In the genomic region with DNA sequence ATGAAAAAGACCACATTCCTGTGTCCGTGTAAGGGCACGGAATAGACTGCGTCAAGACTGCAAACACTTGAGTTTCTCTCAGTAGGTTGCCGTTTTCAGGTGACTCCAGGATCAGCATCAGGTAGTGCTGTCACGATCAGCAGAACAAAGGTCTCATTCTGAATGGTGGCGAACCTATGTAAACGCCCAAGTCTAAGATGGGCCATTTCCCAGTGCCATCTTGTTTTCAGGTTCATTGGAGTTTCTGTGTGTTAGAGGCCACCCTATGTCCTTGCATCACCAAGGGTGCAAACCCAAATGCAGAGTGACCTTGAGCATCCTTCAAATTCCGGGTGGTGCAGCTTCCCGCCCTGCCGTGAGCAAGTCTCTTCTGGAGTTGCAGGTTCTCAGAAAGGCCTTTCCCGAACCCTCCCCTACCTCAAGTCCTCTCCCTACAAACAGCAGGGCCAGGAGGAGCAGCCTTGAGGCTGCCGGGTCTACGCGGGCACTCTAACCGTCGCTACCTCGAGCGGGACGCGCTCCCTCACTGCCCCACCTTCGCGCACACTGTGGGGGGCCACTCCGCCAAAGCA, we compare ENCODE assay signal across 8 mouse cellular contexts. TPM values are rescaled to one million over a fixed set of nuclear protein-coding genes. Genes with fewer than 3 reads are reported as not detected.
A peak's percentile ranks its signal among the peaks of the same experiment; 100 is the strongest.
DNase-seq lines count a peak whose midpoint lies in the region; ATAC-seq and TF ChIP-seq lines count a peak whose summit lies in the region.

Gene Myo5a, plus strand, starts transcription at position 559 of the 572 bp plus-strand sequence.

- 21% methylated on average over 23 of the region's 23 CpGs for WGBS in kidney, postnatal 0 days
- WGBS in forebrain, embryonic 13.5 days, result 21% methylated on average over 23 of the region's 23 CpGs
- WGBS in intestine, embryonic 15.5 days, result 21% methylated on average over 23 of the region's 23 CpGs
- WGBS in midbrain, embryonic 10.5 days, result 22% methylated on average over 23 of the region's 23 CpGs

- POLR2A ChIA-PET in Patski (lab: Charles Lee), result no interaction called here

- peak within 1 kb of the TSS; percentile 92 for H3K4me2 ChIP-seq in kidney, postnatal 0 days (ENCODE audit: low read length)
- H3K4me2 ChIP-seq in forebrain, embryonic 13.5 days, result peak within 1 kb of the TSS; percentile 65
- H3K4me2 ChIP-seq in intestine, embryonic 15.5 days (replicated peaks), result peak within 1 kb of the TSS; percentile 98

- in situ Hi-C loops in Patski (cut with MboI; ENCODE audit: low pct_unique_long_range_greater_than_20kb), result loop anchor here (25.0 kb wide), 1 partner anchor 367 kb away; the partner anchor contains the start of gene Leo1

- H3K27me3 ChIP-seq in kidney, postnatal 0 days (ENCODE audit: insufficient read depth, low read length), result no peaks in the 10 kb centered on the region
- no peaks in the 10 kb centered on the region for H3K27me3 ChIP-seq in Patski
- H3K27me3 ChIP-seq in forebrain, embryonic 13.5 days, result no peaks in the 10 kb centered on the region
- H3K27me3 ChIP-seq in intestine, embryonic 15.5 days (replicated peaks), result 0 out of 2 replicates have a peak, but pooled peaks cover 4% of the 10 kb centered on the region
- peaks cover 7% of the 10 kb centered on the region for H3K27me3 ChIP-seq in midbrain, embryonic 10.5 days (ENCODE audit: low read depth, poor library complexity, severe bottlenecking)

- H3K27ac ChIP-seq in kidney, postnatal 0 days, result peak within 1 kb of the TSS; percentile 63
- H3K27ac ChIP-seq in forebrain, embryonic 13.5 days, result peak within 1 kb of the TSS; percentile 96
- peak within 1 kb of the TSS; percentile 81 for H3K27ac ChIP-seq in intestine, embryonic 15.5 days
- peak within 1 kb of the TSS; percentile 99 for H3K27ac ChIP-seq in midbrain, embryonic 10.5 days (replicated peaks)

- H3K9me3 ChIP-seq in kidney, postnatal 0 days (replicated peaks; ENCODE audit: low read length), result no peaks in the 10 kb centered on the region
- H3K9me3 ChIP-seq in forebrain, embryonic 13.5 days (replicated peaks), result no peaks in the 10 kb centered on the region
- H3K9me3 ChIP-seq in intestine, embryonic 15.5 days, result no peaks in the 10 kb centered on the region
- H3K9me3 ChIP-seq in midbrain, embryonic 10.5 days (replicated peaks), result no peaks in the 10 kb centered on the region

- ATAC-seq in kidney, postnatal 0 days (replicated peaks; ENCODE audit: low FRiP score, low read depth), result no peak
- no peak for ATAC-seq in Patski
- no peak for ATAC-seq in forebrain, embryonic 13.5 days
- peak; percentile 60; the same call in 1 of the 2 replicates for ATAC-seq in intestine, embryonic 15.5 days

- CTCF ChIA-PET in Patski (lab: Charles Lee), result no interaction called here

- no peaks in the 10 kb centered on the region for H3K36me3 ChIP-seq in kidney, postnatal 0 days (ENCODE audit: insufficient read depth, low read length)
- no peaks in the 10 kb centered on the region for H3K36me3 ChIP-seq in forebrain, embryonic 13.5 days (ENCODE audit: poor library complexity, severe bottlenecking)
- no peaks in the 10 kb centered on the region for H3K36me3 ChIP-seq in intestine, embryonic 15.5 days
- no peaks in the 10 kb centered on the region for H3K36me3 ChIP-seq in midbrain, embryonic 10.5 days

- 0 out of 2 replicates have a peak, but pooled peaks cover 4% of the 10 kb centered on the region for H3K4me1 ChIP-seq in kidney, postnatal 0 days (replicated peaks; ENCODE audit: insufficient read depth, low read length)
- peaks cover 27% of the 10 kb centered on the region for H3K4me1 ChIP-seq in forebrain, embryonic 13.5 days
- peaks cover 7% of the 10 kb centered on the region; the same call in 1 of the 2 replicates for H3K4me1 ChIP-seq in intestine, embryonic 15.5 days (replicated peaks)
- H3K4me1 ChIP-seq in midbrain, embryonic 10.5 days, result peaks cover 26% of the 10 kb centered on the region

- DNase-seq in kidney, postnatal 0 days (ENCODE audit: low spot score), result no peak
- no peak for DNase-seq in kidney, postnatal 10 days
- no peak for DNase-seq in Patski (ENCODE audit: low read depth, low spot score)
- no peak for DNase-seq in midbrain, embryonic 10.5 days (ENCODE audit: low spot score)
- no peak for DNase-seq in c-Kit-positive CD71-positive TER-119-positive erythroid progenitor cells, embryonic 14.5 days (ENCODE audit: low spot score)
- no peak for DNase-seq in embryo, embryonic 9.5 days (ENCODE audit: extremely low spot score)

- peak within 1 kb of the TSS; percentile 74 for H3K4me3 ChIP-seq in kidney, postnatal 0 days (replicated peaks; ENCODE audit: low read depth, low read length)
- H3K4me3 ChIP-seq in forebrain, embryonic 13.5 days, result peak within 1 kb of the TSS; percentile 93
- H3K4me3 ChIP-seq in intestine, embryonic 15.5 days (replicated peaks), result peak within 1 kb of the TSS; percentile 79
- H3K4me3 ChIP-seq in midbrain, embryonic 10.5 days, result peak within 1 kb of the TSS; percentile 89

- TF ChIP-seq CTCF in kidney, postnatal 0 days (IDR thresholded peaks at IDR 0.05; ENCODE audit: low read depth), result no peak
- no peak for TF ChIP-seq CTCF in Patski (IDR thresholded peaks at IDR 0.05)

- peak within 1 kb of the TSS; percentile 75 for H3K9ac ChIP-seq in kidney, postnatal 0 days (ENCODE audit: low read depth, low read length)
- peak within 1 kb of the TSS; percentile 97 for H3K9ac ChIP-seq in forebrain, embryonic 13.5 days
- H3K9ac ChIP-seq in intestine, embryonic 15.5 days, result peak within 1 kb of the TSS; percentile 79

RNA-seq across cellular contexts. Expression of gene Myo5a, which starts in this region (rescaled TPM):
- 11.8 and 13.5 TPM in 2 replicates for polyA plus RNA-seq in kidney, postnatal 0 days (2015; fragmentation: Nextera tagmentation; extraction: Ambion mirVana)
- 48.3 TPM for polyA plus RNA-seq in Patski (2021)
- 25.7 and 26.9 TPM in 2 replicates for polyA plus RNA-seq in forebrain, embryonic 13.5 days (2015; fragmentation: Nextera tagmentation; extraction: Ambion mirVana)
- 7.6 and 7.9 TPM in 2 replicates for polyA plus RNA-seq in intestine, embryonic 15.5 days (2015; fragmentation: Nextera tagmentation; extraction: Ambion mirVana)
- 18.1 and 22.5 TPM in 2 replicates for polyA plus RNA-seq in midbrain, embryonic 10.5 days (2016; fragmentation: Nextera tagmentation; extraction: Ambion mirVana)
